Mouse (Mus musculus): ENCODE results near the gene Tmem234.
"Not testable (repeated sequence)": the region's sequence is repeated elsewhere in the genome, so short reads cannot be mapped to it uniquely, and the experiment has no call there.

Tmem234 gene

DNA sequence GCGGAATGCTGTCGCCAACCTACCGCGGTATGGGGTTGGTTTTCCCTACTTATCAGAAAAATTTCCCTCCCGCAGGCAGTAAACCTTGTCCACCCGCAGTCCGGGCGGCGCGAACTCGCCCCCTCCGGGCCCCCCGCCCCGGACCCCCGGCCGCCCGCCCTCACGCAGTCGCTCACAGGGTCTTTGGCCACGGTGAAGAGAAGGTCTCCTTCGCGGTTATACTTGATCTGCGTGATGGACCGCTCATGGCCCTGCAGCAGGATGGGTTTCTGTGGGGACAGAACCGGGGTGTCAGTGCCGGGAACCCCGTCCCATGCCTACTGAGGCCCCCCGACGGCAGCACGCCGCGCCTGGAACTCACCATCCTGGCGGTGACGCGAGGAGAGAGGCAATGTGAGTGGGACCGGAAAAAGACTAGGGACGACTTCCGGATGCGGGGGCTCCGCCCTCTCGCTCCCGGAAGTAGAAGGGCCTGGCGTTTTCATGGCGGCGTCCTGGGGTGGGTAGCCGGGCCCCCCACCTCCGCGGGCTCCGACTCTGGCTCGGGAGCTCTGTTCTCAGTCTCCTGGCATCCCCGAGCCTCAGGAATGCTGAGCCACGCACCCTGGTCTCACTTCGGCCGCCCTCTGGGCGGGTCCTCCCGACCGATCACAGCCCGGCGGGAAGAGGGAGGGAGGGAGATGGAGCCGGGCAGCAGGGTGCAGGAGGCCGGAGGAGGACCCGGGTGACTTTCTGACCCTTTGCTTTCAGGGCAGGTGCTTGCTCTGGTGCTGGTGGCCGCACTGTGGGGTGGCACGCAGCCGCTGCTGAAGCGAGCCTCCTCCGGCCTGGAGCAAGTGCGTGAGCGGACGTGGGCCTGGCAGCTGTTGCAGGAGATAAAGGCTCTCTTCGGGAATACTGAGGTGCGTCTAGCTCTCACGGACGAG lies at the start of gene Tmem234, which contains the start of gene Eif3i:
Gene Tmem234 (plus strand): TSS at position 436 of the 926 bp plus-strand sequence.
Gene Eif3i (minus strand): TSS at position 416 of the 926 bp plus-strand sequence.
- peak; percentile 92 for DNase-seq

DNA sequence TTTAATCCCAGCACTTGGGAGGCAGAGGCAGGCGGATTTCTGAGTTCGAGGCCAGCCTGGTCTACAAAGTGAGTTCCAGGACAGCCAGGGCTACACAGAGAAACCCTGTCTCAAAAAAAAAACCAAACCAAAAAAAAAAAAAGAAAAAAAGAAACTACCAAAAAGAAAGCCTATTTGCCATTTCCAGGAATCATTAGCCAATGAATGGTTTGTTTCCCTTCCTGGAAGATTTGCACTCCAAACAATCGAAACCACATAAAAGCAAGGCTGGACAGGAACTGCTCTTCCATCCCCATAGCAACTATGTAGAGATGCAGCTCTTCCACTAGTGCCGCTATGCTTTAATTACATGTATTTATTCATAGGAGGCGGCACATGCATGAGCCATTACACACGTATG lies 46.0 kb upstream of the Tmem234 start:
- not testable (repeated sequence) for DNase-seq

DNA sequence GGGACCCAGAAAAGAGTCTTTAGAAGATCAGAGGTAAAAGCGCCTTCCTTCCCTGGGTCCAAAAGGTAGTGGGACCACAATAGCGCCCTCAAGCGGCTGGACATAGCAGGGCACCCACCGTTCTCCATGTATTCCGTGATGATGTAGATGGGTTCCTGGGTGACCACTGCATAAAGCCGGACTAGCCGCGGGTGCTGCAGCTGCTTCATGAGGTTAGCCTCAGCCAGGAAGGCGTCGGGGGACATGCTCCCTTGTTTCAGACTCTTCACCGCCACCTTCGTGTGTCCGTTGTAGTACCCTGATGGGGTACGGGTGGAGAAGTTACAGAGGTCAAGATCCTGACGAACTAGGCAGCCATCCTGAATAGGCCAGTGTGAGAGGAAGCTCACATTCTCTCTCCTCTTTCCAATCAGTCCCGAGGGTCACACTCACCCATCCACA lies 45.0 kb upstream of the Tmem234 start:
- peak; percentile 66 for DNase-seq

DNA sequence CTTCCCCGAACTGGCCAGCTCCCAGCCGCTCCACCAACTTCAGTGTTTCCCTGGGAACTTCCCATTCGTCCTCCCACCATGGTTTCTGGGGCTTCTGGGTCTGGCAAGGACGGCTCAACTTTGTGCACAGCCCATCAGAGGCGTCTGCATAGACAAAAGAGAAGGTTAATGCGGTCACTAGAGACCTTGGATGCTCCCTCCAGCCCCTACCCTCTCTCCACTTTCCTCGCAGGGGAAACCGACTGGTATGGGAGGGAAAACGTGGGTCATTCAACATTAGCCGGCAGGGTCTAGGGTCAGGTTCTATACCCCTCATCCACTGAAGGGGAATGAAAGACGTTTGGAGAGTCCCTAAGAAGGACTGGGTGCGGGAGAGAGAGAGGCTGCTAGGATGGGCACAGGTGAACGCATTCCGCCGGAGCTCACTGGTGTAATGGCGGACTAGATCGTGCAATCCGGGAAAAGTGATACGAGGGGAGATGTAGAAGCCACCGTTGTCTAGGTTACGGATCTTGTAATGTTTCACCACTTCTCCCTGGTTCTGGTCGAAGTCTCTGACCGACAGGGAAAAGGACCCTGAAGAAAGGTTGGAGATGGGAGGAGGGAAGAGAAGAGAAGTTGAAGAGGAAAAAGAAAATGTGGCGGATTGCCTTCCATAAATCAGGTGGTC lies 44.5 kb upstream of the Tmem234 start:
- DNase-seq = no peak

DNA sequence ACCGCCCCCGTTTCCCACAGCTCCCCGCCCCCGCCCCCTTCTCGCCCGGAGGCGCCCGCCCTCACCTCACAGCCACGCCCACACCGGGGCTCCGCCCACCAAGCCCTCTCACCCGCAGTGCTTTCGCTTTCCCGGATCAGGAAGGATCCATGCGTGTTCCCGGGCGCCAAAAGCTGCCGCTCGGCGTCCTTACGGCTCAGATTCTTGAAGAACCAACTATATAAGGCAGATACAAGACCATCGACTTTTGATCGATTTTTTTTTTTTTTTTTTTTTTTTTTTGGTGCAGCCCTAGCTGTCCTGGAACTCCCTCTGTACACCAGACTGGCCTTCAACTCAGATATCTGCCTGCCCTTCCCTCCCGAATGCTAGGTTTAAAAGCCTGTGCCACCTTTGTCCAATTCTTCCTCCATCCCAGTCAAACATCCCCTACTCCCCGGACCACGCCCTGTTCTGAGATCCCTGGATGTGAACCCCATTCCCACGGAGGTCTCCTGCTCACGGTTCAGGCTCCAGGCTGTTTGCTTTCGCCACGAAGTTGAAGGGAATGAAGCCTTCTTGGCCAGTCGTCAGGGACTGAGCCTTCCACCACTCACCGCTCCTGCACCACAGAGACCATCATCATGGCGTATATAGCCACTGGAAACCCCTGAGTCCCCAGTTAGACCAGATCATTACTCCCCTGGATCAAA lies 43.8 kb upstream of the Tmem234 start:
- peak; percentile 95 for DNase-seq

DNA sequence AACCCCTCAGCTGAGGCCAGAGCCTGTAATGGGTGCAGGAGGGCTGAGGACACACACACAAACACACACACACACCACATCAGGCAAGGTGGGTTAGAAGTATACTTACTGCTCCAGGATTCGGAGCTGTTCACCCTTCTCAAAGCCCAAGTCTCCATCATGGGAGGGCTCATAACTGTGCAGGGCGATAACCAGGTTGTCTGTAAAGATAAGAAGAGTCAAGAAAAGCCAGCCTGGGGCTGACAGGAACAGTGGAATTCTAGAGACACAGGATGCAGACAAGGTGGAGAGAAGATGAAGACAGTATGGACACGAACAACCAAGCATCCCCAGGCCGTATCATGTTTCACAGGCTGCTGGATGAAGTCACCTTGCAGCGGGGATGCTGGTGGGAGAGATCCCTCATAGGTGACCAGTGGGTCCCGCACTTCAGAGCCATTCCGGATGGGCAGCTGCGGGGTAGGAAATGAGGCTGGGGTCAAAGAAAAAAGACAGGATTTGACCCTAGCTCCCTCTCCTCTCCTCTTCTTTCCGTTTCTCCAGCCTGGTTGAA lies 43.1 kb upstream of the Tmem234 start:
- no peak for DNase-seq

DNA sequence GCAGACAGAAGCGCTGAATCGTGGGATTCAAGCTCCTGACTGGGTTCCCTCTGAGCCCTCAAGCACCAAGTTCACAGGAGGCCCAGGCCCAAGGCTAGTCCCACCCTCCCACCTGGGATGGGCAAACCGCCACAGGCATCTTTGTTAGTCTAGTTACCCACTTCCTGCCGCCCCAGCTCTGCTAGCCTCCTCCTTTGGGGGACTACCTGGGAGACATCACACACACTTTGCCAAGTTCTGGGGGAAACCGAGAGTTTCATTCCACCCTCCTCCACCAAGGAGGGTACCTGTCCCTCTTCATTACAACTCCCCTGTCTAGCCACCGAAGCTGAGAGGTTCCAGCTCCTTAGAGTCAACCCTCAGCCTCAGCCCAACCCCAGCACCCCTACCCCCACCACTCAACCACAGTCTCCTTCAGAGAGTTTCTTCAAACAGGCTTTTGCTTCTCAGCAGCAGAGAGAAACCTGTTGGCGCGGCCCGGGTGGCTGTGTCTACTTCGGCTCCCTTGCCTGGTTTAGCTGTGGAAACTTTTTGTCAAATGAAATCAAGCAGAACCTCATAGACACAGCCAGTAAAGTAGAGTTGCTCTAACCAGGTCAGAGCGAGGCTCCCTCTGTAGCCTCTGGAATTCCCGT lies 42.0 kb upstream of the Tmem234 start:
- no peak for DNase-seq

DNA sequence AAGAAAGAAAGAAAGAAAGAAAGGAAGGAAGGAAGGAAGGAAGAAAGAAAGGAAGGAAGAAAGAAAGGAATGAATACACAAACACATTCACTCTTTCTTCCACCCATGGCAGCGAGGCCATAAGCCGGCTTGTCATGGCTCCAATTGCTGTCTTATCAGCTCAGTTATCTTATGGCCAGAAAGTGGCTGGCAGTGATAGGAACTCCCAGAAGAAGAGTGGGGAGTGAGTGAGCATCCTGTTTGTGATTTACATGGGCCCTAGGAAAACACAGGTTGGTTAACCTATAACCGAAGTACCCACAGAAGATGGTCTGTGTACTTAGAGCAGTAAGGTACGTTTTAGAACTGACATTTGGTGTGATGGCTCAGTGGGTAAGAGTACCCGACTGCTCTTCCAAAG lies 39.3 kb upstream of the Tmem234 start:
- no peak for DNase-seq

DNA sequence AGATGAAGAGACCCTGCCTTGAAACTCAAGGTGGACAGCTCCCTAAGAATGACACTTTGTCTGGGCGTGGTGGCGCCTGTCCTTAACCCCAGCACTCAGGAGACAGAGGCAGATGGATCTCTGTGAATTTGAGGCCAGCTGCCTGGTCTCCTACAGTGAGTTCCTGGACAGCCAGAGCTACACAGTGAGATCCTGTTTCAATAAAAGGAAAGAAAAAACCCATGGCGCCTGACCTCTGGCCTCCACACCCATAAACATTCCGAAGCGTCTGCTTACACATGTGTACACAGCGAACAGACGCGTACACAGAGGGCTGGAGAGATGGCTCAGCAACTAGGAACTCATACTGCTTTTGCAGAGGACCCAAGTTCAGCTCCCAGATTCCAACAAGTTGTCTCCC lies 36.8 kb upstream of the Tmem234 start:
- peak; percentile 68 for DNase-seq

DNA sequence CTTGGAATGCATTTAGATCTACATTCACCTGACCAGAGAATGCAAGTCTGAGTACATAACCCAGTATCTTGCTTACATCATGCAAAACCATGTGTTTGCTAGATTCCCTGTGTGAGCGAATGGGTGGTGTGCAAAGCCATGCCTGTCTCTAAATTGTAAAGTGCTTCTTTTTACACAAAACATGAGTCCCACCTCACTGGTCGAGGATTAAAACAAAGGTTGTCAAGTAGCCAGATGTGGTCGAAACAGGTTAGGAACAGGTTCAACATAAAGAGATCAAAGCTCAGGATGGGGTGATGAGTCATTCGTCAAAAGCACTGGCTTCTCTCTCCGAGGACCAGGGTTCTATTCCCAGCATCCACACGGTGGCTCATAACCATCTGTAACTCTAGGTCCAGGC lies 35.3 kb upstream of the Tmem234 start:
- DNase-seq = no peak

DNA sequence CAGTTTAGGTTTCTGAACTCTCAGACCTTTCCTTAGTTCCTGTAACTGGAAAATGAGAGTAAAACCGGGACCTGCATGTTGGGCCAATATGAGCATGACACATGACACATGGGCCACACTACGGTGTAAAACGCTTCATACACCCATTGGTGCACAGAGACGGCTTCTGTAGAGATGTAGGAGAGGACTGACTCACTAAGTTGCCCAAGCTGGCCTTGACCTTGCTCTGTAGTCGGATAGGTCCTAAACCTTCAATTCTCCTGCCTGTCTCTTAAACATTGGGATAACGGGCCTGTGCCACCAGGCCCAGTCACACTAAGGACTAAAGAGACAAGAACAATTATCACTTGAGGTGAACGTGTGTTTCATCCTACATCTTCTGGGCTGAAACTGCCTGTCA lies 32.1 kb upstream of the Tmem234 start:
- no peak for DNase-seq

DNA sequence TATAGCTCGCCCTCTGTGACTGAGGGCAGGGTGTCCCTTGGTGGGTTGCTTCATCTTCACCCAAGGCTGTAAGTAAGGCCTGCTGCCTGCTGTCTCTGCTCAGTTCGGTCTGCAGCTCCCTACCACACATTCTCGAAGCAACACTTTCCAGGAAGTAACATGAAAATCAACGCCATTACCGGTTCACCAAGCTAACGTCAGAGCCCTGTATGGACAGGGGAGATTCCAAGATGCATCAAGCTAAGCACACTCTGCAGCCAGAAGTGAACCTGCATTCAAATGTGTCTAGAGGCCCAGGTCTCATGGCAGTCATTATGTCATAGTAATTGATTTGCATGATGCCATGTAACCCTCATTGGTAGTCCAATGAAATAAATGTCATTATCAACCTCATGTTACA lies 30.4 kb upstream of the Tmem234 start:
- DNase-seq = no peak

DNA sequence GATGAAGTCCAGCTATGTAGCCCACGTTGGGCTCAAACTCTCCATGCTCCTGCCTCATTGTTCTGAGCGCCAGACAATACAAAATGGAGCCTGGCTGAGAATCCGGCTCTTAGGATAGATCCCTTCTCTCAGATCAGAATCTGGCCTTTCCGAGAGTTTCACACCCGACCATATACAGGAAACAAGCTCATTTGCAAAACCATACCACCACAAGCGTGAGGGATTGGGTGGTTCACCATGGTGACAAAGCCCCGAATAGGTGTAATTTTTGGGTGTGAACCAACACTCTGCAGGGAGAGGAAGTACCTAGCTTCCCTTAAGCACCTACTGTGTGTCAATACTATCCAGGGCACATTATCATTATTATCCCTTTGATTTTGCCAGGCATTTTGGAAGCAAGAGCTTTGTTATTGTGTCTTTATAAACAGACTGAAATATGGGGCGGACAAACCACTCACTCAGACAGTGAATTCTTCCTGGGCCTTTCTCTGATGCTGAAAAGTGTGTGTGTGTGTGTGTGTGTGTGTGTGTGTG lies 28.9 kb upstream of the Tmem234 start:
- DNase-seq = no peak

DNA sequence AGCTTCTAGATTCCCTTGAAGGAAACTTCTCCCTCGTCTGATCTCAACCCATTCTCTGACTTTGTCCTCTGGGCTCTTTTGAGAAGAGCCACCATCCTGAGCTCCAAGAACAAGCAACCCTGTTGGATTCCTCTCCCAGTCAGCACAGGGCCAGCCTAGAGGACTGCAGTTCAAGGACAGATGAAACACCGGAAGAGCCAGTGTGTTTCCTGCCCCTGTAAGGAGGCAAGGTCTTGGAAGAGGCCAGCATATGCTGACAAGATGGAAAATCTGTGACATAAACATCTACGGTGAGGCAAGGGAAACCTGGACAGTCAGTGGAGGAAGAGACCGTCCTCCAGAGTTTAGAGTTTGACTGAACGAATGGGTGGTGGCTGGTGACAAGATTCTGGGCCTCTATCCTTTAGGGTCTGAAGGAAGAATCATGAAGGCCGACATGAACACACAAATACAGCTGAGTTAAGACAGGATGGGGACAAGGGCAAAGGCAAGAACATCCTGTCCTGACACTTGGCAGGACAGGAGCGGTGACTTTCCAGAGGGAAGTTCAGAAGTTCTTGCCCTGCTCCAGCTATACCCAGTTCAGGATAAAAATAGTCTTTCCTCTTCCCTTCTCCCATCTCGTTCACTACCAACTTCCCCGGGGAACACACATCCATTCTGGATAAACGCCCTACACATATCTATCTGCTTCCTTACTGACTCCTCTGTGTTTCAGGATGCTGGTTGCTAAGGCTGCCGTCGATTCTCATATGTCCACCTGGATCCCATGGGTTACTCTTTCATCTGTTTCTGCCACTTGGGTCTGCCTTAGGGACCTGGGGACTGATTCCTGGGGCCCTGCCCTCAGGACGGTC lies 28.0 kb upstream of the Tmem234 start:
- no peak for DNase-seq

DNA sequence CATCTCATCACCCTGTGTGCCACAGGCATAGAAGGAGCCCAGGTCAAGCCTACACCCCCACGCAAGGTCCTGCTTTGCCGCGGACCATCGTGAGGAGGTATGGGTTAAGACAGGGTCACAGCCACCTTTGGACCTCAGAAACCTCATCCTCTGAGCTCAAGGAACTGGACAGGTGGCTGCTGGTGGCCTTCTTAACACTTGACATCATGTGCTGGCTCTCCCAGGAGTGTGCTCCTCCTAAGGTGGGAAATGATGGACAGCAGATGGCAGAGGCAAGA lies 27.4 kb upstream of the Tmem234 start:
- no peak for DNase-seq

DNA sequence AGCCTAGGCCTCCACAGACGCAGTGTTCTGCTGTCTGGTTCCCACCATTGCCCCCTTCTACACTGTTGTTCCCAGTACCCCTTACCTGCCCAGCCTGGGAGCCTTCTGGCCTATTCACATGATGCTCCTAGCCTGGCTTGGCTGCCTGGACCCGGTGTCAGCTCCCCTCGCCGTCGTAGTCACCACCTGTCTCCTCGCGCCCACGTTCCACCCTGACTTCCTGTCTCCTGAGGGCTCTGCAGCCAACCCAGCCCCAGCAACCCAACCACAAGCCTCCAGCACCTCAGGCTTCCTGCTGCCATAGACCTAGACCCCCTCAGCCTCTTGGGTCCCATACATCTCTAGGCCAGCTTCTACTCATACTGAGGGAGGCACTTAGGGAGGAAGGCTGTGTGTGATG lies 27.0 kb upstream of the Tmem234 start, which contains the start of gene Lck:
Gene Lck (minus strand): TSS at position 212 of the 400 bp plus-strand sequence.
- no peak for DNase-seq

DNA sequence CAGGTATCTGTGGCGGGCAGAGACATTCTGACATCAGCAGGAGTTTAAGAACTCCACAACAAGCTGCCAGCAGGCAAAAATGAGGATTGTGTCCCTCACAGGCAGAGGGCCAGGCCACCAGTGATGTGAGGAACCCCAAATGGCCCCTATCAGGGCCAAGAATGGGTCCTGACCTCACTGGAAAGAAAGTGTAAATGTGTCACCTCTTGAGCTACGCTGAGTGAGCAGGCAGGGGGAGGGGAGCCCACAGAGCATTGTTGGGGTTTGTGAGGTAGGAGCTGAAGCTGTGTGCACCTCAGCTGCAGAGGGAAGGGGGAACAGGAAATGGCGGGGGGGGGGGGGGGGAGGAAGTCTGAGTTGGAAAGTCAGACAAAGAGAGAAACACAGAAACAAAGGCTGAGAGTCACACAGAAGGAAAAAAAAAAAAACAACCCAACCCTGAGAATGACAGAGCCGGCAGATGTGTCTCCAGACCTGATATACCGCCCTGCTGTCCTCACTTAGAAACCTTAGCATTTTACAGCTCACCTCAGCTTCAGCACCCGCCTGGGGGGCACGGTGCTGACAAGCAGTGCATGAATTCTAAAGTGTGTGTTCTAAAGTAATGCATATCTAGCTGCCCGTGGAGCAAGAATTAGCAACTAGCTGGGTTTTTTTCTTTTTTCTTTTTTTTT lies 25.2 kb upstream of the Tmem234 start:
- peak; percentile 21 for DNase-seq

DNA sequence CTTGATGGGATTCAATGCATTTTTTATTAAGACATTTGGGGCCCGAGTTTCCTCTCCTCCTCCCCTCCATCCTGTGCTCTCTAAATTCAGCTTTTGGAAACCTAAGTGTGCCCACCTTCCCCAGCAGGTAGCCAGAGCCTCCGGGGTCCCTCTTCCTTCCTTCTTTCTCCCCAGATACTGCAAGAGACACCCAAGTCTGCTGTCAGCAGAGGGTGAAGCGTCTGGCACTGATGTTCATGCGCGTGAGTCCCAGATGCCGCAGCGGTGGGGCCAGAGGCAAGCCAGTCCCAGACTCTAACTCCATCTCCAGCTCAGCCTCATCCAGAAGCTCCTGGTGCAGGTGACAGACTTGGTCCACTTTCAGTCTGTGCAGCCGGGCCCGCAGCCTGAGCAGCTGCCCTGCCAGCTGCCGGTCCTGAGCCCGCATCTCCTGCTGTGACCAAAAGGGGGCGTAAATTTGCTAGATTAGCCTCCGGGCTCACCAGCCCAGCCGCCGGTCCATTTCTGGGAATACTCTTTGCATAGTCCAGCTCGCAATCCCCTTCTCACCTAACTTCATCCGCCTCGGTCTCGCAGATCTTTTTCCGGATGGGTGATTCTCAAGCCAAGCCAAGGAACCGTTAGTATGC lies 23.5 kb upstream of the Tmem234 start:
- peak; percentile 86 for DNase-seq

DNA sequence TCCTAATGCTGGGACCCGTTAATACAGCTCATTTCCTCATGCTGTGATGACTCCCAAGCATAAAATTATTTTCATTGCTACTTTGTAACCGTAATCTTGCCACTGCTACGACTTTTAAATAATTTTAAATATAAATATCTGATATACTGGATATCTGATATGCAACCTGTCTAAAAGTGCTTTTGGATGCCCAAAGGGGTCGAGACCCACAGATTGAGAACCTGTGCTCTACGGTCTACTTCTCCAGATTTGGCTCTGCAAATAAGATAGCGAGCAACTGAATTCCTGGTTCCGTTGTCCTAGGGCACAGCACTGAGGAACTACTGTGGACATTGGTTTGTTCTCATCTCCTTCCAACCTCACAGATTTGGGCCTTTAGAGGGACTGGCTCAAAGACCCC lies 22.8 kb upstream of the Tmem234 start:
- DNase-seq = no peak

DNA sequence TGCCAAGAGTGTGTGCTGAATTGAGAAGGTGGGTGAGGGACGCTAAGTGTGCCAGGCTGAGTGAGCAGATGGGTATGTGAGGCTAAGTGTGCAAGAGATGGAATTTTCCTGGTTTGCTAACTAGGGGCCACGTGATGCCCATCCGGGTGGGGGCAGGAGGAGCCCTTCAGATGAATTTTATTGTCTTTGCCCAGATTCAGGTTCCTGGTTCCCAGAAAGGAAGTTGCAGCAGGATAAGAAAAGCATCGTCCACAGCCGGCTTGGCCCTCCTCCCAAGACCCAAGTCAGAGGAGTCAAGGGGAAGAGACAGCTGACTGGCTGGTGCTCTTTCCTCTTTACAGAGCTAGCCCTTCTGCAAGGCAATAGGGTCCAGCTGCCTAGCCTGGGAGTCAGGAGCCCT lies 22.0 kb upstream of the Tmem234 start, which contains the start of gene Fam167b:
Gene Fam167b (minus strand): TSS at position 84 of the 400 bp plus-strand sequence.
- DNase-seq = no peak
